Mouse (Mus musculus): ENCODE measurements around the gene Ctso. TPM values are rescaled to one million over a fixed set of nuclear protein-coding genes. Genes with fewer than 3 reads are reported as not detected.

Gene Ctso
- polyA plus RNA-seq, 1 experiment from 2014 or later, result 3.4 TPM

Other genes starting within 250 kb of the Ctso start
- not detected in 2 replicates for gene Tdo2, start 43.6 kb downstream of the Ctso start, polyA plus RNA-seq (2016; fragmentation: Nextera tagmentation; extraction: Ambion mirVana)
- gene Asic5, start 49.7 kb downstream of the Ctso start, polyA plus RNA-seq (2016; fragmentation: Nextera tagmentation; extraction: Ambion mirVana), result not detected in 2 replicates
- 5.6 and 6.8 TPM in 2 replicates for gene Gucy1b1, start 142.1 kb downstream of the Ctso start, polyA plus RNA-seq (2016; fragmentation: Nextera tagmentation; extraction: Ambion mirVana)
- gene Gucy1a1, start 213.2 kb downstream of the Ctso start, polyA plus RNA-seq (2016; fragmentation: Nextera tagmentation; extraction: Ambion mirVana), result 2.1 and 3.3 TPM in 2 replicates

Measured in midbrain, embryonic 10.5 days (tissue).